Mouse (Mus musculus) kidney, adult 2 months (tissue): ENCODE data around the gene E130114P18Rik. TPM values are rescaled to one million over a fixed set of nuclear protein-coding genes. Genes with fewer than 3 reads are reported as not detected.

Experiments
- DNase-seq: peaks from one replicate; pipeline ENCODE4 v3.0.0; 2021
- H3K27ac ChIP-seq: fragments of 200-500 bp; 2 replicates; pipeline ENCODE4 v1.5.1; 2012; ENCODE audit warnings: low read depth, low read length, control low read depth, inconsistent platforms; ENCODE audit not compliant: insufficient read depth
- H3K27me3 ChIP-seq: fragments of 200-500 bp; replicated peaks from 2 replicates; pipeline ENCODE4 v1.6.1; 2012; ENCODE audit warnings: mild to moderate bottlenecking, moderate library complexity, low read length, inconsistent platforms; ENCODE audit not compliant: control insufficient read depth, insufficient read depth
- H3K36me3 ChIP-seq: fragments of 200-500 bp; 2 replicates; pipeline ENCODE4 v1.6.1; 2012; ENCODE audit warnings: mild to moderate bottlenecking, moderate library complexity, low read length, inconsistent platforms; ENCODE audit not compliant: control insufficient read depth, insufficient read depth
- H3K4me1 ChIP-seq: fragments of 200-500 bp; 2 replicates; pipeline ENCODE4 v1.6.1; 2011; ENCODE audit warnings: low read length; ENCODE audit not compliant: control insufficient read depth, insufficient read depth
- H3K4me3 ChIP-seq: fragments of 200-500 bp; 2 replicates; pipeline ENCODE4 v1.5.1; 2011; ENCODE audit warnings: mild to moderate bottlenecking, low read depth, low read length, control low read depth; ENCODE audit not compliant: insufficient read depth
- CTCF ChIP-seq: fragments of 200-500 bp; conservative IDR thresholded peaks from 2 replicates; pipeline ENCODE4 v1.5.1; 2011; ENCODE audit warnings: low read depth, mild to moderate bottlenecking, control low read depth, low read length, moderate library complexity, mixed read lengths; ENCODE audit not compliant: insufficient read depth, insufficient read length
- POLR2A ChIP-seq: fragments of 200-500 bp; IDR thresholded peaks from one replicate; pipeline ENCODE4 v1.6.1; 2011; ENCODE audit warnings: low read depth, low read length, control low read depth
- WGBS: fragments of 180-500 bp; shearing (Covaris S2); methylation state at CpG from one replicate; pipeline ENCODE4 v1.1.7; 2018; 5-methylcytosine and 5-hydroxymethylcytosine counted together
- polyA plus RNA-seq: library from polyadenylated mRNA; depleted of rRNA; stranded (reverse); fragments of >200 nt; gene quantifications from 2 replicates; pipeline ENCODE4 v1.2.3, GENCODE M21; 2012

E130114P18Rik gene
- polyA plus RNA-seq, 1 experiment = 0.45 TPM

DNA sequence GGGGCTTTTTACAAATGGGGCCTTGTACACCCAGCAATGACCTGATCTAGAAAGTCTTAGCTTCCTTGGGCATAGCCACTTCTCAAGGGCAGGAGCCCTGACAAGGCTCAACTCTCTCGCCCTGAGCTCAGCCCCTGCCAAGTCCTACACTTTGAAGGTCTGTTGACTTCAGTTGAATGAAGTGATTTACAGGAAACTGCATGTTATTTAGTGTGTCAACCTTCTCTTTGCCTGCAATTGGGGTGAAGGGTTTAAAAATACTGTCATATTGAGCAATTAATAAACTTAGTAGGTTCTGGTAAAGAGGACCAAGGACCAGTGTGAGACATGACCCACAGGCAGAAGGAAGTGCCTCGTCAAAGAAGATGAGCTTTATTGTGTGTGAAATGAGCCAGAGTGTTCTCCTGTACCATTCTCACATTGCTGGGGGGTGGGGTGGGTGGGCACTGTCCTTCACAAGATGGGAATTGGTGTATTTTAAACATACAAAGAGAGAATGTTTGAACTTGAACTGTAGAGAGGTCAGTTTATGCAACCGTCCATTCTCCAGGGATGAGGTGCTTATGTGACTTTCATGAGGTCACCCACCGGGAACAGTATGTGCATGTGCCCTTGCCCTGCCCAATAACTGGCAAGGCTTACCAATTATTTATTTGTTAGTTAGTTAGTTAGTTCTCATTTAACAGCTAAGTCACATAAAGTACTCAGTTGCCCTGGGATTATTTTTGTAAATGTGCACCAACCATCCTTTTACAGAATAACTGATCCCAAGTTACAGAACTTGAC lies 42.8 kb upstream of the E130114P18Rik start:
- 39% methylated on average over 4 of the region's 4 CpGs for WGBS
- Histone ChIP-seq H3K4me1 (peaks cover 30% of the 10 kb centered on the region), H3K36me3 (no peaks in the 10 kb centered on the region), H3K27me3 (no peaks in the 10 kb centered on the region), H3K27ac (no peak overlapping the region), H3K4me3 (no peak overlapping the region)
- TF ChIP-seq POLR2A (no peak), CTCF (no peak)
- DNase-seq = no peak

DNA sequence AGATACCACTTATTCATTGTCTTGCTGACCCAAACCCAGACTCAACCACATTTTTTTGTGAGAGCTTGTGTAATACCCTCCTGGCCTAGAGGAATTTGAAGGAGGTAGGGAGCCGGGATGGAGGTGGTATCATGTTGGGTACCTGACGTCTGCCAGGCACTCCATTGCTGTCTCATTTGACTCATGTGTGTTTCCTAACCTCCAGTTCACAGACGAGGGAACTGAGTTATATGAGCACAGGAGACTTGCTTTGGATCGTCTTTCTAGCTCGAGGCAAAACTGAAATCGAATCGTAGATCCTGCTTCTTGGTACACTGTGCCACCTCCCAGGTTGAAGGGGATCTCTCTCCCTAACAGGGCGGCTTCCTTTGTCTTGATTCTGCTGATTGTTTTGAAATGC lies 41.2 kb upstream of the E130114P18Rik start:
- TF ChIP-seq CTCF = no peak
- TF ChIP-seq POLR2A = no peak
- peaks cover 23% of the 10 kb centered on the region for H3K4me1 ChIP-seq
- H3K4me3 ChIP-seq = no peak overlapping the region
- no peaks in the 10 kb centered on the region for H3K27me3 ChIP-seq
- H3K27ac ChIP-seq = peak overlapping the region; percentile 23; the same call in 1 of the 2 replicates
- 85% methylated on average over 8 of the region's 8 CpGs for WGBS
- no peaks in the 10 kb centered on the region for H3K36me3 ChIP-seq
- no peak for DNase-seq

DNA sequence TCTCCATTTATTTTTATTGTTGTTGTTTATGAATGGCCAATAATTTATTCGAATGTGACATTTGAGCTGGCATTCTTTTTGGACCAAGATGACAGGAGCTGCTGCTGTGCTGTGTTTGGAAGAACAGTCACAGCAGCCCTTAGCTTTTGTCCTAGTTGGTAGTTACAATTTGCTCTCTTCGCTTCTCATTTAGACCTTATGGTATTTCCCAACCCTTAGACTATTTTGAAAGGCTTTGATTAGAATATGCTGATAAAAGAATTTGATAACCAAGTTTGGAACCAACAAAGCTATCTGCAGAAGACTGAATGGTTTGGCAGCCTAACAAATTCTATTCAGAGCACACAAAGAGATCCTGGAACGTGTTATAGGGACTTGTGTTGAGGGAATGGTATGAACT lies 40.6 kb upstream of the E130114P18Rik start:
- no peaks in the 10 kb centered on the region for H3K36me3 ChIP-seq
- no peaks in the 10 kb centered on the region for H3K27me3 ChIP-seq
- H3K4me1 ChIP-seq = peaks cover 21% of the 10 kb centered on the region
- DNase-seq = no peak
- TF ChIP-seq CTCF (no peak), POLR2A (no peak)
- no peak overlapping the region for H3K27ac ChIP-seq
- 86% methylated on average over 3 of the region's 3 CpGs for WGBS
- no peak overlapping the region for H3K4me3 ChIP-seq

DNA sequence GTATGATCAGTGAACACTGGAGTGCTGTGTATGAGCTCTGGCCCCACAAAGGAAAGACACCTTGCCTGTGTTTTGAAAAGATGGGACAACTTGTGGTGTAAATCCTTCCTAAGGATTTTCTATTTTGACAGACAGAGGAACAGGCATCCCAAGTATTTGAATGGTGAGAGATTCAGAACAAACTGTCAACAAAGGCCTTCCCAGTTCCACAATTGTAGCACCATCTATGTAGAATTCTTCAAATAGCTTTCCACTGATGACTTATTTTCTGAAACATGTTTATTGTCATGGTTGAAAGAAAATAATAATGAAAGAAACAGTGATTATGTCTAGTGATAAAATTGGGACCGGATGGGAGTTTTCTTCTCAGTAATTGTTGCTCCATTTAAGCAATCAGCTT lies 39.9 kb upstream of the E130114P18Rik start:
- DNase-seq = no peak
- 62% methylated on average over 1 of the region's 1 CpGs for WGBS
- Histone ChIP-seq H3K27ac (no peak overlapping the region; the same call in 1 of the 2 replicates), H3K4me1 (peaks cover 19% of the 10 kb centered on the region), H3K36me3 (no peaks in the 10 kb centered on the region), H3K27me3 (no peaks in the 10 kb centered on the region), H3K4me3 (no peak overlapping the region)
- TF ChIP-seq CTCF = no peak

DNA sequence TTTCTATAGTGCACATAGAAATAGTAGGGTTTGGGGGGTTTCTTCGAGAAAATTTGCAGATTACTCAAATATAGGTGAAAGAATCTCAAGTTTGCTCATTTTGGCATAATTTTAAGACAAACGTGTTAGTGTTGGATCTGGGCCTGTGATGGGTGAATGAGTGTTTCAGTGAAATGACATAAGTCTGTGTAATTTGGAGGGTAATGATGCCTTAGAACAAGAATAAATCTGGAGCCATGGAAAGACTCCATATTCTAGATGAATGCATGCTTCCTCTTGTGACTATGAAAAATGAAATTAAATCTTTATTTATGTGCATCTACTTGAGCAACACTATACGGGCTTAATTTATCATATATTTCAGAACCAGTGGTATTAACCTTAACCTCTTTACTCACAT lies 38.9 kb upstream of the E130114P18Rik start:
- Histone ChIP-seq H3K4me3 (no peak overlapping the region), H3K27me3 (no peaks in the 10 kb centered on the region), H3K4me1 (peaks cover 19% of the 10 kb centered on the region), H3K27ac (no peak overlapping the region), H3K36me3 (no peaks in the 10 kb centered on the region)
- DNase-seq = no peak
- 84% methylated on average over 3 of the region's 3 CpGs for WGBS
- no peak for TF ChIP-seq POLR2A
- TF ChIP-seq CTCF = no peak

DNA sequence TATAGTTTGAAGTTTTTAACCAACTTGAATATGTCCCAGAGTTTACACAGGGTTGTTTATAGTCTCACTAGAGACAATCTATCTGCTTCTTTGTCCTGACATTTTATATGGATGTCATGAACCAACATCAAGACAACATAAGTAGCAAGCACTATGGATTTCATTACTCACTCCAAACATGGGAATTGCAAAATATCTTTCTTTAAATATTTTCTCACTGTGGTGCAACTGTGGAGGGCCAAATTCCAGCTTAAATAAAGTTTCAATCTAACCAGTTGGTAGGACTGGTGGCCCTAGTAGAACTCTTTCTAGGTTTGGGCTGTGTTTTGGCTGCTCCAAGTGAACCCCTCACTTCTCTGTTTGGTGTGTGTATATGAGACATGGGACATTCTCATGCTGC lies 38.1 kb upstream of the E130114P18Rik start:
- H3K4me3 ChIP-seq = no peak overlapping the region
- H3K4me1 ChIP-seq = peaks cover 14% of the 10 kb centered on the region
- TF ChIP-seq CTCF (no peak), POLR2A (no peak)
- no peak overlapping the region for H3K27ac ChIP-seq
- H3K27me3 ChIP-seq = no peaks in the 10 kb centered on the region
- no peak for DNase-seq
- no peaks in the 10 kb centered on the region for H3K36me3 ChIP-seq

DNA sequence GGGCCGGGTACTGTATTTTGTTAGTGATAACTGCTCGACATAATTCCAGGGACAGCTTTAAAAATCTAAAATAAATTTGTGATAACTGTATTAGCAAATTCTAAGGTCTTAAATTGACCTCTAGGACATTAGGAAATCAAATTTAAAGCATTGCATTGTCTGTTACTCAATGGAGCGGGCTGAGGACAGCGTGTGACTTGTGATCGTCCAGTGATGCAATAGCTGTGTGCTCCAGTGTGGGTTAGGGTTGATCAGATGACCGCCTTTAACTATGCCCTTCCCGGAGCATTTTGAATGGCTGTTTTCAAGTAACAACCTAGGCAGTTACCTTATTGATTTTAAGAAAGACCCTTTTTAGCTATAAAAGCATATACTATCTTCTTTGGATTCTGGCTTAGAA lies 36.6 kb upstream of the E130114P18Rik start:
- no peak for DNase-seq

More for the DNA sequence above, 36.6 kb upstream of the E130114P18Rik start:
- no peak overlapping the region for H3K4me3 ChIP-seq
- peaks cover 9% of the 10 kb centered on the region for H3K4me1 ChIP-seq
- 77% methylated on average over 7 of the region's 7 CpGs for WGBS
- H3K36me3 ChIP-seq = no peaks in the 10 kb centered on the region
- TF ChIP-seq POLR2A (no peak), CTCF (no peak)
- no peak overlapping the region for H3K27ac ChIP-seq
- no peaks in the 10 kb centered on the region for H3K27me3 ChIP-seq
